Mouse (Mus musculus): ENCODE measurements around the gene Pdzd2.

Gene Pdzd2

DNA sequence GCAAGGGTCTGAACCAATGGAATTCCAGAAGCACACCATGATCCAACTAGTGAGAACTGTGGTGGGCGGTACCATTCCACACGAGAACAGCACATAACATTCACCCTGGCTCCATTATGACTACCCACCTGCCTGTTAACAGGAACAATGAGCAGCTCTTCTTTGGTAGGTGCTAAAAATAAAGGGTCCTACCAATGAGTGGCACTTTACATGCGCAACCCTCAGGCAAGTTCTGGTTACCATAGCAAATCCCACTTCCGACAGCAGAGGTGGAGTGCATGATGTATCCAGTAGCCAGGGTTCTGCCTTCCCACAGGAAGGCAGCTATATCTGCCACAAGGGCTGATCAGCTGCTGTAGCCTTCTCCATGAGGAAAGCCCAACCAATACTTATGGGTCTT is 11.3 kb downstream of the Pdzd2 start:
- DNase-seq, result no peak

DNA sequence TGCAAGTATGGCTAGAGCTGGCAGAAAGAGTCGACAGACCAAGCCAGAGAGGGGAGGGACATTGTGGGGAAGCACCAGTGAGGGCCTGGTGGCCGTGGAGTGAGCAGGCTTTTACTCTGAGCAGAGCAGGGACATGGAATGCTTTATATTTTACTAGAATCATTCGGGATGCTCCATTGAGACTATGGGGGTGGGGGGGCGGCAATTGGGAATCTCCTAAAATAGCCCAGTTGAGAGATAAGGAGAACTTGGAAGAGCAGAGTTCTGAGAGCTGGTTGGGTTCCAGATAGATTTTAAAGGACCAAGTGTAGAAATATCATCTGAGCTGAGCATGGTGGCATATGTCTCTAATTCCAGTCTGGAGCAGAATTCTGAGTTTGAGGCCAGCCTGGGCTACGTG is 14.5 kb downstream of the Pdzd2 start:
- DNase-seq, result no peak

DNA sequence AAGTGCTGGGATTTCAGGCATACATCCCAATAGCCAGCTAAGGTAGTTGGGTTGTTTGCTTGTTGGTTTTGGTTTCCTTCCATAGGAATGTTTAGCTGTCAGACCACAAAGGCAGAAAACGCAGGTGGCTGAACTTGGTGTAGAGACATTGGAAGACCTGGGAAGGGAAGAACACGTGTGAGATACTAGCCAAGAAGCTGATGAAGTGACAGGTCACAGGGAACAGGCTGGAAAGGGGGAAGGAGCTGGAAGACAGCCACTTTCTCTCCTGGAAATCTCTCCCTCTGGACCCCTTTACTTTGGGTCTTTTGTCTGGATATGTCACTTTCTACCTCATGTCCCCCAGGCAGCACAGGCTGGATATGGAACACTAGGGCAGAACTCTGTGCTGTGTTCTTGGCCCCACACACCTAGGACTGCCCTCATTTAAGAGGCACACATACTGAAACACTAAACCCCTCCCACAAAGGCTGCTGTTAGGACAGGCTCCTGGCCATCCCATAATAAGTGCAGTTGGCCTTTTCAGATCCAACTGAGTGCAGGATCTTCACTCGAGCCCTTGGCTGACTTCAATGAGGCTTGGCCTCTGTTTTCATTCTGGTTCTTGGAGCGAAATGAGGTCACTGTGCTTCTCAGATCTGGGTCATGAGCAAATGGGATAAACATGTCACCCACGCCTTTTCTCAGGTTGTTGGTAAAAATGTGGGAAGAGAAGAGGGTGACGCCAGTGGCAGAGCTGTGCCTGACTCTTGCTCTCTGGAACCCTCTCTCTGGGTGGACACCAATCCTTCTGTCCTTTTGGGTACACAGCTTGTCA is 17.8 kb downstream of the Pdzd2 start:
- DNase-seq, result no peak

DNA sequence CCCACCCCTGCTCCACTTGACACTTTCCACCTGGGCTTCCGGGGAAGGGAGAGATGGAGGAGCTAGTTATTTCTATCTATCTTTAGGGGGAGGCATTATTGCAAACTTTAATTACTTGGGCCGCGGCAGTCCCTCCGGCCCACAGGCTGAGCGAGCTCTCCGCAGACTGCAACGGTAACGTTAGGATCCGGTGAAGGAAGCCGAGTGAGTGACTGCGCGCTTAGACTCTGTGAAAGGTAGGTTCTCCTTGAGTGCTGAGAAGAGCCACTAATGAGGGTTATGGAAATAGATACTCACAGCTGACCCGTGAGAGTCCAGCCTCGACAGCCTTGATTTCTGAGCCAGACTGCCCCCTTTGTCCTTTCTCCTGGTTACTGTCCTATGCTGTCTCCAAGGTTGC is 20.9 kb downstream of the Pdzd2 start:
- DNase-seq, result no peak

DNA sequence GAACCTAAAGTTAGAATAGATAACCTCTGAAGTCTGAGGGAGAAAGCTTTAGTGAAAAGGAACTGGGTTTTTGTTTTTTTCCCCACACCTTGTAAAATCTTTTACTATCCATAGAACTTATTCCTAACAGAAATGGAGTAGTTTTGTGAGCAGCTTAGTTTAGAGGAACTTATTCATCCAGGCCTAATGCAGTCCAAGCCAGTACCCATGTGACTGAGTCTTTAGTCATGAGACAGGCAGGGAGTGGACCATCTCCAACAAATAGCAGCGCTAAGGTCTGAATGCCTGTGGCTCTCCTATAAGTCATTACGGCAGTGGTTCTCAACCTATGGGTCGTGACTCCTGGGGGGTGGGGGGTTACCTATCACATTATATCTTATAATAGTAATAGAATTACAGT is 22.3 kb downstream of the Pdzd2 start:
- DNase-seq, result no peak

DNA sequence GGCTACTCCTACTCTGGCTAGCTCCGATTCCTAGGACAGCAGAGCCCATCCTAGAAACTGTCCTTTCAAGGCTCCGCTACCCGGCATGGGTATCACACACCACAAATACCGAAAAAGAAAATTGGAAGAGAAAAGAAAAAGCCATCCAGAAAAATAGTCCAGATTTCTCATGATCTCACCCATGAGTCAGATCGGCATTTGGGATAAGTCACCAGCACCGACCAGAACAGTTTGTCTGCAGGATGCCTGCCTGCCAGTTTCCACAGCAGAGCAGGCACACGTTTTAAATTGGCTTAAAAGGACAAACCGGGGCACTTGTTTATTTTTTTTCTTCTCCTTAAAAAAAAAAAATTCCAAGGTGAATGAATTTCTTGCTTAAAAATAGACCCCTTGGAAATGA is 22.8 kb downstream of the Pdzd2 start:
- DNase-seq, result no peak

DNA sequence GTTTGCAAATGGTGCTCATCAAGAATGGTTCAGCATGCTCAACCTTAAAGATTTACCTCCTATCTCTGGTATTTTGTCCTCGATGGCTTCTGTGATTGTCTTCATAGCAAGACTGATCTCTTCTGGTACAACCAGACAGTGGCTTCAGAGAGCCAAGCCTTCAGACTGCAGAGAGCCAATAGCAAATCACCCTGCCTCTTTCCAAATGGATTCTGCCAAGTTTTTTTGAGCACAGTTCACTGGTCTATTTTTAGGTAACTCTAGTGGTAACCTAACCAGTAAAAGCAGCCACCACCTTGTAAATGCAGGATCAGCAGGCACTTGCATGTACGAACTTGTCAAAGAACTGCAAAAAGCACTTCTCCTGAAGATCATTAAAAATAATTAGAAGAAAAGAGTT is 25.4 kb downstream of the Pdzd2 start:
- no peak for DNase-seq

DNA sequence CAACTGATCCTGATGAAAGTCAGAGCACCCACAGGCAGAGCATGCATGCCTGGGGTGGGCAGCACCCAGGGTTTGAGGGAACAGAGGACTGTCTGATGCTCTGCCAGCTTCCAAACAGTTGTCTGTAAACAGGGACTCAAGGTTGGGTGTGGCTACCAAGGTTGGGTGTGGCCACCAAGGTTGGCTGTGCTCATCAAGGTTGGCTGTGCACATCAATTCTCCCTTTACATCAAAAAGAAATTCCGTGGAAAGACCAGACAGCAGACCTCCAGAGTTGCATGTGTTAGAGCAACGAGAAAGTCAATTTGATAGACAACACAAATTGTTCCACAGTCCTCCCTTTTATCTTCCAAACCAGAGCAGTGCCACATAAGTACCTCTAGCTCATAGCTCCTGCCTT is 26.5 kb downstream of the Pdzd2 start:
- DNase-seq, result no peak

DNA sequence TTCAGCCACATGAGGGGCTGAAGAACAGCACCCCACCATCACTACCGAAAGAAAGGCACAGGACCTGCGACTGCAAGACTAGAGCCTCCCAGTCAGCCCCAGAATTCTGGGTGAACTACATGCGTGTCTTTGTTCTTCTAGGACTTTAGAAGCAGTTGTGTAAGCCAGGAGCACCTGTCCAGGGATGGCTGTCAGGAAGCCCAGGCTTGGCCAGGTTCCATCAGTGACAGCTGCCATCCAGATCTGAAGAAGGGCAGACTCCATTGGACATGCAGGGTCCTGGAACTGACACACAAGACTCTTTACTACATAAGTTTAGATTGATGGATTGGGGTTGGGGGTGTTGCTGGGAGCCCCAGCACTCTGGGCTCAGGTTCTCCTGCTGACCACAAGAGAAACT is 29.7 kb downstream of the Pdzd2 start:
- DNase-seq, result no peak

DNA sequence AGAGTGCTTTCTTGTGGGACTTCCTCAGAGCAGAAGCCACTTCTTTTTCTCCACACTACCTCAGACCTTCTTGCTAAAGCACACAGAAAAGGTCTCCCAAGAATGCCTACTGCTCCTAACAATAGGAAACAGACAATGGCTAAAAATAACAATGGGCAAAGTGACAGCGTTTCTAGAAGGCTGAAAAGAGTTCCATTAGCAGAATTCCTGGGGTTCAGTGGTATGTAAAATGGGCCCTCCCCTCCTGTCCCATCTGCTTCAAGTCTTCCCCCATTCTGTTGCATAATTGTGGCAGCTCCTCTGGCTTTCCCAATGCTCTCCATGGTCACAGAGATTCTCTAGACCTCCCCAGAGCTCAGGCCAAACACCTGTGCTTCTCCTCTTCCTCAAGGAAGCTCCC is 31.4 kb downstream of the Pdzd2 start:
- no peak for DNase-seq

DNA sequence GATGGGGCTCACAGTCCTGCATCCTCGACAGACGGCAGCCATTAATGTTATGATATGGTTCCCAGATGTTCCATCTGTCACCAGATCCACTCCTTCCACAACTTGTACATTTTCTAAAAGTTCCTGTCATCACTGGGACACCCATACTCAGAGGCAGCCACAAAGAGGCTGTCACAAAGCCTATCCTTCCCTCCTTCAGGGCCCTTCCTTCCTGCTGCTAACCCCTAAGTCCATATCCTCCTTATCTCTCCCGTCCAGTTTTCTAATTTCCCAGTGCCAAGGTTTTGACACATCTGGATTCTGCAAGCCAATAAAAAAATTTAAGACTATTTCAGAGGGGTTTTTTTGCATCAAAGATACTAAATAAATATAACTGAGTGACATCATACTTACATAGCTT is 32.8 kb downstream of the Pdzd2 start:
- no peak for DNase-seq

DNA sequence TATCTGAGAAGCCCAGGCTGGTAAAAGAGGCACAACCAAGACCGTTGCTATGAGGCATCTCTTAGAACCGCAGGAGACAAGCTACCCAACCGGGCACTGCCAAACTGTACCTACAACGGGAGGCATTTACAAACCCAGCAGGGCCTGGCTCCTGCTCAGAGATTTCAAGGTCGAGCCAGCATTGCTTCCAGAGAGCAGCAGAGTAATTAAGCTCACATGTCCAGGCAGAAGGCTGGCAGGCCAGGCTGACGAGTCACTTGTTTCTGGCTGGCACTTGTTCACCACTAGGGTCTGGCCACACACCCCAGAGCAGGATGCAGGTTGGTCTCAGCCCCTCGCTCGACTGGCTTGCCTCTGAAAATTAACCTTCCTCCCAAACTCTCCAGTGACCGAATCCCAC is 39.4 kb downstream of the Pdzd2 start:
- no peak for DNase-seq

DNA sequence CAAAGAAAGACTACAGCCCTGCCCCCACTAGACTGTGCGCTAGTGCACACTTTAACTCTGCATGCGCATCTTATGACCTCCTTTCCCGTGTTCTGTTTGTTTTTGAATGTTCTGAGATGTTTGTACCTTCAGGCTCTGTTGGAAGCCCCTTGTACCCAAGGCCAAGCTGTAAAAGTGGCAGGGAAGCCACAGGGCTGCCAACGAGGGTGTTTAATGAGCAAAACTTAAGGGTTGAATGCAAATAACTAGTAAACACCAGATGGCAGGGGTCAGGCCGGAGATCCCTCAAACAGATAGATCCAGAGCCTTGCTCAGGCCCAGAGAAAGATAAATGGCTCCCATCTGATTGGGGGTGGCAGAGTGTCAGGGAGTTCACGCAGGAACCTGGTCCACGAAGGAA is 42.0 kb downstream of the Pdzd2 start:
- no peak for DNase-seq

DNA sequence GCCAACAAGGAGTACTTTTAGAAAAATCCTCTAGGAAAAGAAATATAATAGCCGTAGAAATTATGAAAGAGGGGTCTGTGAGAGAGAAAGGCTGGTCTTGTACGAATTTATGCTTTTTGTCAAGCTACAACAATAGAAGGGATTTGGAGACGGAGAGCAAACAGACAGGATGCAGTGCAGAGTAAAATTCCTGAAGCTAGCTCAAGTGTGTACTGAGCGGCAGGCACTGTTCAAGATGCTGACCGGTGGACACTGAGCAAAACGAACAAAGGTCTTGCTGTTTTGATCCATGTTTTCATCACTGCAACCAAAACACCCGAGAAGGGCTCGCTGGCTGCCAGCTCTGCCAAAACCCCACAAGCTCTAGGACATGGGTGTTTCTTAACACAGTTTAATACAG is 42.8 kb downstream of the Pdzd2 start:
- DNase-seq, result no peak

DNA sequence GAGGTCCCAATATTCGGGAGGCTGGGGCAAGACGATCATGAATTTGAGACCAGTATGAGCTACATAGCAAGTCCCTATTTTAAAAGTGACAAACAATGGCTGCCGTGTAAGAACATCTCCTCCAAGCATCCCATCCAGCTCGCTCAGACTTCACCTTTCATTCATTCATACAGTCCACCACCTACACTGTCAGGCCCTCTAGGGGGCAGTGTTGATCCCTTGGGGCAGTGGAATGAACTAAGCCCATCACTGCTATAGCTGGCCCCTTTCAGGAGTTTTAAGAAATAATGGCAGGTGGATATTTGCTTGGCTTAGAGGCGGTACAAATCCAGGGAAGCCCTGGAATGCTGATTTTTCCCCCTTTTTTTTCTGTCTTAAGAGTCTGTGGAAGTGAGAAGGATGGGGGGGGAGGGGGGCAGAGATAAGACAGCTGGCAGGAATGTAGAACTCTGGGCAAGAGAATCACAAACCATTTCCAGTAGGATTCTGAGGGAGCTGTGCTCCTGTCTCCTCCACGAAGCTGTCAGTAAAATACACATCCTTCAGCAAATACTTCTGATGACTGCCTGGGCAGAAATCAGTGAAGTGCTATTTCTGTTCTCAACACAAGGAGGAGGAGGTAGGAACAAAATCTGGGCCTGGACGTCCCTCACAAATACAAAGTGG is 49.9 kb downstream of the Pdzd2 start:
- no peak for DNase-seq

DNA sequence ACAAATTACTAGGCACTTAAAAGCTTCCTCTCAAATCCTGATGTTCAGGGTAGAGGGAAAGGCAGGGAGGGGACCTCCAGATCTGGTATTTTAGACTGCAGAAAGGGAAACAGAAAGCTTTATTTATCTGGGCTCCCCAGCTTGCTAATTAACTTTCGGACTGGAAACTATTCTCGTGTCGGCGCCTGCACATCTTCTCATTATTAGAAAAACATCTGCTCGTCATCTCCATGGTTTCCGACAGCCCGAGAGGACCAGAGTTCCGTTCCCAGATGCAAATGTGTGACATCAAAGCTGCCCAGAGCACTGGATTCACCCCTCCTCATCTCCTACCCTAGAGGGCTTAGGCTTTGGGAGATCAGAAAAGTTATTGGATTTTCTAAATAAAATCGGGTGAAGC is 57.2 kb downstream of the Pdzd2 start:
- no peak for DNase-seq

DNA sequence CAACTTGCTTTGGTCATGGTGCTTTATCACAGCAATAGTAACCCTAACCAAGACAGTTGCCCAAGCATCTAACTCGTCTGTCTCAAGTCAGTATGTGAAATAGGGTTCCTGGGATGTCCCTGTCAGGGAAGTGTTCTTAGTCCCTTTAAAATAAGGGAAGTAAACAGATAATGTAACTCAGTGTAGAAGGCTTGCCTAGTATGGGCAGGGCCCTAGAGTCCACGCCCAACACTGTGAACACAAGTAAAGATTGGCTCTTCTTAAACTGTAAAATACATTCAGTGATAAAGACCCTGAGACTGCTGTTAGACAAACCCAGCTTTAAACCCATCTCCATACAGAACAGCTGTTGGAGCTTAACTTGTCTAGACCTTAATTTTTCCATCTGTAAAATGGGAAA is 57.8 kb downstream of the Pdzd2 start:
- DNase-seq, result no peak

DNA sequence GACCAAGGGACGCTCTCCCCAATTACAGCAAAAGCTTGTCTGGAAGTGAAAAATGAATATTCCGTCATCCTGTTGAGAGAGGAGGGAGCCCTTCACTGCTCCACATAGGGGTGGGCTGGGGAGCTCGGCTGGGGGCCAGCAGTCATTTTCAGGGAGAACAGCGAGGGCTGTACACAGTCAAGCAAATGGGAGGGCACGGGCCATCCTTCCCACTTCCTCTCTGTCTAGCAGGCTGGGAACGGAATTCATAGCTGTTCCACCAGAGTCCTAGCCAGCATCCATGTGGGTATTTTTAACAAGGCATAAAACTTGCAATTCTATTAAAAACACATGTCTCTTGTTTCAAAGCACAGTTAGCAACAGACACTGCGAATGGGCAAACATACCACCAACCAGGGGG is 59.0 kb downstream of the Pdzd2 start:
- DNase-seq, result no peak

DNA sequence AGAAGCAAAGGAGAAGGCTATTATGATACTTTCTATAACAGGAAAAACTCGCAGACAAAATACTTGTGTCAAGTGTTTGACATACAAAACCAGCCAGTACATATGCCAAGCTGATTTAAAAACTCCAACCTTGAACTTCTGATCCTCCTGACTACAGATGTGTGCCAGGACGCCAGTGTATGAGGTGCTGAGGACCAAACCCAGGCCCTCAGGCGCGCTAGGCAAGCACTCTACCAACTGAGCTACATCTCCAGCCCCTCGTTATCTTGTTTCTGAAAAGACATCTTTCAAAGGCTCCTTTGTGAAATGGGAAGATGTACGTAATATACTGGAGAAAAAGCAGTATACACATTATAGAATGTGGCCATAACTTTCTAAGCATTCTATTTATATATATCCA is 59.7 kb downstream of the Pdzd2 start:
- no peak for DNase-seq

DNA sequence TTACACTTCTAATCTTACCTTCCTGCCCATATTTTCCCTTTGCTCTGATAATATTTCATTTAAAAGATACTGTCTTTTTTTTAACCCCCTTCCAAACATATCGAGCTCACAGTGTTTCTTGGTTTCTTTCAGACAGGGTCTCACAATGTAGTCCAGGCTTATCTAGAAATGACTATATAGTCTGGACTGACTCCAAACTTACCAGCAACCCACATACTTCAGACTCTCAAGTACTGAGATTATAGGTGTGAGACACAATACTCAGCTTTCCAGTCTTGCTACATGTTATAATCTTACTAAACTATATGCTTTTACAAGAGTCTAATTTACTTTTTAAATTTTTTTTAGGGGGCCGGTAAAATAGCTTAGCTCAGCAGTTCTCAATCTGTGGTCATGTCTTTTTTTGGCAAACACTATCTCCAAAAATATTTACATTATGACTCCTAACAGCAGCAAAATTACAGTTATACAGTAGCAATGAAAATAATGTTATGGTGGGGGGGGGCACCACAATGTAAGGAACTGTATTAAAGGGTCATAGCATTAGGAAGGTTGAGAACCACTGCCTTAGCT is 61.1 kb downstream of the Pdzd2 start:
- DNase-seq, result no peak

DNA sequence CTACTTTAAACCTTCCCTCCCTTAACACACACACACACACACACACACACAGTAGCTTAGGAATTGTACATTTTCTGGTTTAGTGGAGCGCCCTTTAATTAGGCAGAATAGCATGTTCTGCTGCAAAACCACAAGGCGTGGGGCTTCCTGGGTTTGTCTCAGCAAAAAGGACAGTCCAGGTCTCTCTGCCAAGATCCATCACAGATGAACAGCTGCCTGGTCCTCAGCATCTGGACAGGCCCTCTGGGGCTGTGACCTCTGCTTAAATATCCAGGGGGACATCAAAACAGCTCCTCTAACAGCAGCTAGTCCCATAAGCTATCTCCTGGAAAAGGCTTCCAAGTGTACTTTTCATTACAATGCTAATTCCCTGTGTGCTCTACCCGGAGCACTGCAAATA is 64.4 kb downstream of the Pdzd2 start:
- no peak for DNase-seq

DNA sequence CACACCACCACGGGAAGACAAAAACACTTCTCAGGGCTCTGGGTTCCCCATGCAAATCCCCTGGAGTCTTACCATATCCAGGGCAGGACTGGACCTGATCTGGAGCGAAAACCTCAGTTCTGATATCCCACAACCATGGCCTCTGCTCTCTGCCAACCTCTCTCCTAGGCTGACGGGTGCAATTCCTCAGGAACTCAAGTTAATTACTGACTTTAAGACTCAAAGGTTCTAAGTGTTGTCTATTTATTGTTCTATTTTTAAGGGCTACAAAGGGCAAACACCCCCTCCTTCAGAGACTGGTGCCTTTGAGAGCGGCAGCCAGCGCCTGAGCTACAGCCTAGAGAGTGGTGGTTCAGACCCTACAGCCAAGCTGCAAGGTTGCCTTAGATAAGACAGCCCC is 65.7 kb downstream of the Pdzd2 start:
- no peak for DNase-seq

DNA sequence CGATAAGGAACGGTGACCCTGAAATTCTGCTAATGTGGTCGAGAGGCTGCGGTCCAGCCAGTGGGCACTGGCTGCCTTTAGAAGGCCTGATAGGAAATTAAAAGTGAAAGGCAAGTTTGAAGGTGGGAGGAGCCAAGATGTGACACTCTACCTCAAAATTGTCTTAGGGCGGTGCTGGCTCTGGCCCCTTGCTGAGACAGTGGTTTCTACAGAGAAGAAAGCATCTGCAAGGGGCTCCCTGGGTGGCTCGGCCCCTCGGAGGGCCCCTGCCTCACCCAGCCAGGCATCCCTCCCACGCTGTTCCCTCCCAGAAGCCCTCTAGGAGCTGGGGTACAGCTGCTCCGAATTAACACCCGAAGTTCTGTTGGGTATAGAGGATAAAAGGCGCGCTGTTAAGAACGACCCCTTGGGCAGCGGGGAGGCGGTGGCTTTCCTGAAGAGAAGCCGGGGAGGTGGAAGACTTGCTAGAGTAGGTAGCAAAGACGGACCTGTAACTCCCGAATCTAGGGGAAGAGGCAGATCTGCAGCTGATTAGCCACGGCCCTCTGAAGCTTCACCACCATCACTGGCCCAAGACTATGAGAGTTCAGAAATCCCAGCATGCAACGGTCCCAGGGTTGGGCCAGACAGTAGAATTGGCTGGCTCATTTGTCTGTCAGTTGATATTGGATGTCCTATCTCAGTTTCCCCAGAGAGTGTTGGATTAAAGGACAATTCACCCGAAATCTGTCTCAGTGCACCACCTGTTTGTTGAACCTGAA is 71.8 kb downstream of the Pdzd2 start:
- DNase-seq, result peak; percentile 7 to 34

DNA sequence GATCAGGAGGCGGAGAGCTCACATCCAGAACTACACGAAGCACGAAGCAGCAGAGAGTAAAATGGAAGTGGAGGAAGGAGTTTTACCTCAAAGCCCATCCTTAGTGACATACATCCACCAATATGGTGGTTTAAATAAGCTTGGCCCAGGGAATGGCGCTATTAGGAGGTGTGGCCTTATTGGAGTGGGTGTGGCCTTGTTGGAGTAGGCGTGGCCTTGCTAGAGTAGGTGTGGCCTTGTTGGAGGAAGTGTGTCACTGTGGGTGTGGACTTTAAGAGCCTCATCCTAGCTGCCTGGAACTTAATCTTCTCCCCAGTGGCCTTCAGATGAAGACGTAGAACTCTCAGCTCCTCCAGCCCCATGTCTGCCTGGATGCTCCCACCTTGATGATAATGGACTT is 73.8 kb downstream of the Pdzd2 start:
- DNase-seq, result no peak
